Mouse (Mus musculus) embryonic fibroblast, embryonic 13.5 days (primary cell): Measurements from ENCODE around the gene Rnf227.

Source experiments
- CTCF ChIP-seq: IDR thresholded peaks from 2 replicates; pipeline ENCODE4 v1.5.1; 2011; ENCODE audit warnings: mild to moderate bottlenecking, control low read depth, low read length, moderate library complexity, borderline replicate concordance; ENCODE audit not compliant: insufficient read depth
- POLR2A ChIP-seq: IDR thresholded peaks from 2 replicates; pipeline ENCODE4 v1.6.1; 2011; ENCODE audit warnings: low read depth, mild to moderate bottlenecking, control low read depth, low read length, moderate library complexity

- TF ChIP-seq CTCF = no peak
- TF ChIP-seq POLR2A = no peak
These were observed 42.0 kb upstream of the Rnf227 start for GRCm38 (mm10) chr11:69298231-69298630.
